Mouse (Mus musculus): ENCODE results near the gene Tas2r106. TPM values are rescaled to one million over a fixed set of nuclear protein-coding genes. Genes with fewer than 3 reads are reported as not detected.

Gene Tas2r106
- total RNA-seq, 1 experiment: not detected

DNA sequence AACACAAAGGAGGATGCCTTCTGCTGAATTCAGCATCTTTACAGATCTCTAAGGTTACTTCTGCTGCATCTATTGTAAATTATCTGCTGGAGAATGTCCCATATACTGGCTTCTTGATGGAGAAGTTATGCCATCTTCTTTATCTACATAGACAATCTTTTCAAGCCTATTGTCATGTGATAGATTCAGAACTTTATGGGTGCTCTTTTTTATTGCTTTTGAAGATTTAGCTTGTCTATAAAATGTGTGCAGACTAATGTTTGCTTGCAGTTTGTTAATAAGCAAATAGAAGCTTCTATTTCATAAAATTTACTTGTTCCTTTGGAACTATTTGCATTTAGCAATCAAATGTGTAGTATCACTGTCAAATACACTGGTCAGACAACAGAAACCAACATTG is 18.6 kb downstream of the Tas2r106 start, which contains the start of gene Tas2r107:
TSS of gene Tas2r107 (minus strand) at position 101 of the 400 bp plus-strand sequence.
- in situ Hi-C loops (cut with MboI; ENCODE audit: low sequenced_read_pairs in 2 of 2, unreplicated experiment in 2 of 2): no loop called here
- H3K9me3 ChIP-seq (ENCODE audit: control insufficient read depth, insufficient read depth, low read depth, low read length): no peaks in the 10 kb centered on the region
- H3K4me3 ChIP-seq (ENCODE audit: insufficient read depth in 1 of 2, low read depth in 1 of 2, low read length in 2 of 2, poor library complexity in 1 of 2, severe bottlenecking in 1 of 2): no peak within 1 kb of the TSS
- H3K27ac ChIP-seq (ENCODE audit: insufficient read depth, low read depth, low read length, poor library complexity, severe bottlenecking): no peak within 1 kb of the TSS
- no peaks in the 10 kb centered on the region; a peak in 1 of 4 replicates for H3K4me1 ChIP-seq (ENCODE audit: control insufficient read depth in 2 of 2, insufficient read depth in 2 of 2, low read length in 2 of 2, poor library complexity in 1 of 2)
- no peak within 1 kb of the TSS for H3K9ac ChIP-seq (ENCODE audit: insufficient read depth, low read depth, low read length, poor library complexity, severe bottlenecking)
- no peak for DNase-seq (ENCODE audit: low read depth, low spot score)
- H3K36me3 ChIP-seq (ENCODE audit: control insufficient read depth, insufficient read depth, low read length, poor library complexity, severe bottlenecking): no peaks in the 10 kb centered on the region
- no peak for TF ChIP-seq HCFC1 (IDR thresholded peaks at IDR 0.05; ENCODE audit: borderline replicate concordance, insufficient read depth, low read length)
- no peak for TF ChIP-seq CHD2 (IDR thresholded peaks at IDR 0.05; ENCODE audit: low read depth, low read length)
- TF ChIP-seq ZNF384 (IDR thresholded peaks at IDR 0.05; ENCODE audit: low read depth, low read length): no peak
- no peak for TF ChIP-seq ZC3H11A (IDR thresholded peaks at IDR 0.05; ENCODE audit: borderline replicate concordance, low read depth, low read length)
- TF ChIP-seq MAFK (IDR thresholded peaks at IDR 0.05; ENCODE audit: insufficient read depth, low read depth, low read length): no peak

DNA sequence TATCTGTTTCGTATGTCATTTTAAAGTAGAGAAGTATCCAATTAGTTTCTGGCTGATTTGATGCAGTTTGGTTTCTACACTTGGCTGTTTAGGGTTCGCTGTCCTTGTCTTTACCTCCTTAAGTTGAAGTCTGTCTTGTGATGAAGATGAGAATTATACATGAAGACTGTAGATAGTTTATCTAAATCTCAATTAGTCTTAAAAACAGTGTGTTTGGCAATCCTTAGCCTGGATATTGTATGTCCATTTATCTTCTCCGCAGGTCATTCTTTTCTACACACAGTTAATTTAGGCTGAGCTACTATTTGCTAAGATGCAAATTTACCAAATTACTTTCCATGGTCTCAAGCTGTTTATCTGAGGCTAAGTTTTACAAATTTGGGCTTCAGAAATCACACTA is 47.9 kb downstream of the Tas2r106 start, which contains the start of gene Tas2r130:
TSS of gene Tas2r130 (minus strand) at position 101 of the 400 bp plus-strand sequence.
- H3K36me3 ChIP-seq (ENCODE audit: control insufficient read depth, insufficient read depth, low read length, poor library complexity, severe bottlenecking): no peaks in the 10 kb centered on the region
- H3K4me3 ChIP-seq (ENCODE audit: insufficient read depth in 1 of 2, low read depth in 1 of 2, low read length in 2 of 2, poor library complexity in 1 of 2, severe bottlenecking in 1 of 2): no peak within 1 kb of the TSS
- no peak within 1 kb of the TSS for H3K9ac ChIP-seq (ENCODE audit: insufficient read depth, low read depth, low read length, poor library complexity, severe bottlenecking)
- no peaks in the 10 kb centered on the region for H3K4me1 ChIP-seq (ENCODE audit: control insufficient read depth in 2 of 2, insufficient read depth in 2 of 2, low read length in 2 of 2, poor library complexity in 1 of 2)
- DNase-seq (ENCODE audit: low read depth, low spot score): no peak
- H3K9me3 ChIP-seq (ENCODE audit: control insufficient read depth, insufficient read depth, low read depth, low read length): no peaks in the 10 kb centered on the region
- in situ Hi-C loops (cut with MboI; ENCODE audit: low sequenced_read_pairs in 2 of 2, unreplicated experiment in 2 of 2): no loop called here
- TF ChIP-seq CHD2 (IDR thresholded peaks at IDR 0.05; ENCODE audit: low read depth, low read length) (no peak), ZC3H11A (IDR thresholded peaks at IDR 0.05; ENCODE audit: borderline replicate concordance, low read depth, low read length) (no peak), MAFK (IDR thresholded peaks at IDR 0.05; ENCODE audit: insufficient read depth, low read depth, low read length) (no peak), ZNF384 (IDR thresholded peaks at IDR 0.05; ENCODE audit: low read depth, low read length) (no peak), HCFC1 (IDR thresholded peaks at IDR 0.05; ENCODE audit: borderline replicate concordance, insufficient read depth, low read length) (no peak)
- H3K27ac ChIP-seq (ENCODE audit: insufficient read depth, low read depth, low read length, poor library complexity, severe bottlenecking): no peak within 1 kb of the TSS

Other genes starting within 250 kb of the Tas2r106 start
- not detected in 2 replicates for gene 5430401F13Rik, start 192.5 kb downstream of the Tas2r106 start, total RNA-seq (2012; rRNA removed)
- gene Gm6619, start 192.5 kb downstream of the Tas2r106 start, total RNA-seq (2012; rRNA removed): not detected in 2 replicates
- not detected in 2 replicates for gene Tas2r130, start 48.0 kb downstream of the Tas2r106 start, total RNA-seq (2012; rRNA removed)
- gene Tas2r107, start 18.7 kb downstream of the Tas2r106 start, total RNA-seq (2012; rRNA removed): not detected in 2 replicates
- not detected in 2 replicates for gene Tas2r104, start 6.9 kb upstream of the Tas2r106 start, total RNA-seq (2012; rRNA removed)
- not detected in 2 replicates for gene Tas2r105, start 8.6 kb upstream of the Tas2r106 start, total RNA-seq (2012; rRNA removed)
- gene Tas2r114, start 11.2 kb upstream of the Tas2r106 start, total RNA-seq (2012; rRNA removed): not detected in 2 replicates

Measured in ES-E14 (cell line).